In the genomic region with DNA sequence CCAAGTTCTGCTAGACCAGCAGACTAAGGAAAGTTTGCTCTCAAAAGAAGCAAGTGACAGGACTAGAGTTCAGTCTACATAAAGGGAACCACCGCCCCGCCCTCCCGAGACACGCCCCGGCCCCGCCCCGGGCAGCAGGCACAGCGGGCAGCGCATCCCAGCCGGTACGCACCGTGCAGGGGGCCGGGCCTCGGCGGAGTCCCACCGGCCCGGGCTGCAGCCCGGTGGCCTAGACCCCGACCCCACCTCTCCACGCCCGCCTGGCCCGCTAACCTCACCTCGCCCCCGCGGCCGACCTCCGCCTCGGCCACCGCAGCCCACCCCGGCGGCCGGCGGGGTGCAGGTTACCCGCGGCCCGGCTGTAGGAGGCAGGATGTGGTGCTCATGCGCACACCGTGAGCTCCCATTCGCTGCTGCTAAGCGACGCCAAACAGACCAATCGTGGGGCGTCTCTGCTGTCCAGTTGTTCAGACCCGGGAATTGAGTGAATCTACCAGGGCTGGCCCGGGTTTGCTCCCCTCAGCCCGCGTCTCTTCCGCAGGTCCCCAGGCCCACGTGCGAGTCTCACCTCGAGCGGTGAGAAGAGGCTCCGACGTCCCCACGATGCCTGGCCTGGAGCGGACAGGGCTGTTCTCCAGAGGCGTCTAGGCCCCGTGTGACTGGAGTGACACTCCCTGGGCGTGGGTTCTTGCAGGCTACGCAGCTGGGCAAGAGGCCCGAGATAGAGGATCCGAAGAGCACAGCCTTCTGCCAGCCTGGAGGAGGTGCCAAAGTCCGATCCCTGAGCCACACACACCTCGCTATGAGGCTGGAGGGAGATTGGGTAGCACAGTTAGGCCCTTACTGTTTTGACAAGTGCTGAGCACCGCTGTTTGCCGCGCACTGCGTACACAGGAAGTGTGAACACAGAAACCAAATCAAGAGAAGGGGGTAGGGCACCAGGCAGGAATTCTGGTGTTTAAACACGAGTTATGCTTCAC, we compare ENCODE assay signal across 8 mouse cellular contexts. TPM values are rescaled to one million over a fixed set of nuclear protein-coding genes. Genes with fewer than 3 reads are reported as not detected.
DNase-seq lines count a peak whose midpoint lies in the region; ATAC-seq and TF ChIP-seq lines count a peak whose summit lies in the region.

TSS of gene Sec22c (minus strand) at position 845 of the 980 bp plus-strand sequence.

- H3K27ac ChIP-seq in hindbrain, embryonic 10.5 days = peak within 1 kb of the TSS; percentile 96
- H3K27ac ChIP-seq in lung, postnatal 0 days (ENCODE audit: low read length) = peak within 1 kb of the TSS; percentile 81

- no peak for TF ChIP-seq CTCF in lung, postnatal 0 days (IDR thresholded peaks at IDR 0.05)

- peak within 1 kb of the TSS; percentile 70 for H3K4me3 ChIP-seq in hindbrain, embryonic 10.5 days
- H3K4me3 ChIP-seq in lung, postnatal 0 days (ENCODE audit: low read depth, low read length) = peak within 1 kb of the TSS; percentile 75

- peaks cover 4% of the 10 kb centered on the region for H3K36me3 ChIP-seq in hindbrain, embryonic 10.5 days
- no peaks in the 10 kb centered on the region for H3K36me3 ChIP-seq in lung, postnatal 0 days (ENCODE audit: insufficient read depth, low read length)

- H3K4me1 ChIP-seq in hindbrain, embryonic 10.5 days (replicated peaks) = peaks cover 33% of the 10 kb centered on the region
- H3K4me1 ChIP-seq in lung, postnatal 0 days (ENCODE audit: insufficient read depth, low read depth, low read length) = peaks cover 5% of the 10 kb centered on the region; the same call in 1 of the 2 replicates

- peak; percentile 93 for ATAC-seq in frontal cortex, adult (ENCODE audit: low TSS enrichment)
- ATAC-seq in lung, postnatal 0 days = peak; percentile 98

- peak within 1 kb of the TSS; percentile 73 for H3K4me2 ChIP-seq in lung, postnatal 0 days (replicated peaks; ENCODE audit: low read depth, low read length)

- no peak for TF ChIP-seq EP300 in lung, postnatal 0 days (IDR thresholded peaks at IDR 0.05)

- H3K9ac ChIP-seq in lung, postnatal 0 days (replicated peaks; ENCODE audit: low read depth) = peak within 1 kb of the TSS; percentile 57

- peaks cover 8% of the 10 kb centered on the region; the same call in 1 of the 2 replicates for H3K27me3 ChIP-seq in hindbrain, embryonic 10.5 days (ENCODE audit: insufficient read depth, poor library complexity, severe bottlenecking)
- H3K27me3 ChIP-seq in lung, postnatal 0 days (replicated peaks; ENCODE audit: insufficient read depth, low read length) = no peaks in the 10 kb centered on the region

- no peaks in the 10 kb centered on the region for H3K9me3 ChIP-seq in hindbrain, embryonic 10.5 days
- H3K9me3 ChIP-seq in lung, postnatal 0 days (ENCODE audit: low read length) = no peaks in the 10 kb centered on the region

- DNase-seq in MEL-GATA-1-ER (ENCODE audit: extremely low read depth, low read depth) = peak; percentile 81
- peak; percentile 83 for DNase-seq in cerebellum, adult 8-10 months
- DNase-seq in hindbrain, embryonic 10.5 days (ENCODE audit: low spot score) = peak; percentile 94
- peak; percentile 90 for DNase-seq in layer of hippocampus, adult 9-11 months
- DNase-seq in lung, postnatal 0 days (ENCODE audit: low spot score) = peak; percentile 97
- DNase-seq in ovary, postnatal 14 days (ENCODE audit: low spot score) = peak; percentile 75
- peak; percentile 95 for DNase-seq in thymus, postnatal 14 days

- 2% methylated on average over 69 of the region's 69 CpGs for WGBS in hindbrain, embryonic 10.5 days
- under 1% methylated on average over 67 of the region's 69 CpGs for WGBS in lung, postnatal 0 days

RNA-seq across cellular contexts. Expression of gene Sec22c, which starts in this region (rescaled TPM):
- polyA plus RNA-seq in hindbrain, embryonic 10.5 days (2016; fragmentation: Nextera tagmentation; extraction: Ambion mirVana) = 17.8 and 18.2 TPM in 2 replicates
- 6.1 and 7.7 TPM in 2 replicates for polyA plus RNA-seq in lung, postnatal 0 days (2015; fragmentation: Nextera tagmentation; extraction: Ambion mirVana)

Comparison
In these comparisons a context has a peak if more than half of its experiments do, and no peak if none do; other contexts are left out.
1. Peak in every context shown above with its lines: DNase-seq, ATAC-seq, H3K4me3 ChIP-seq and H3K27ac ChIP-seq.